Mouse (Mus musculus) forebrain, postnatal 0 days (tissue): ENCODE measurements around the gene Adcy4. TPM values are rescaled to one million over a fixed set of nuclear protein-coding genes. Genes with fewer than 3 reads are reported as not detected.

ENCODE experiments used
- ATAC-seq: fragments of 200-750 bp; cut with Nextera tagmentation; 2 replicates; pipeline ENCODE4 v1.8.0; 2017; ENCODE audit warnings: mild to moderate bottlenecking, moderate library complexity
- DNase-seq: peaks from one replicate; pipeline ENCODE4 v3.0.0-alpha.2; 2015
- H3K27ac ChIP-seq: fragments of 300-500 bp; sonication (generic); 2 replicates; pipeline ENCODE4 v1.5.1; 2014; ENCODE audit warnings: low read depth, mild to moderate bottlenecking, antibody characterized with exemption, low read length, moderate library complexity, mixed read lengths
- H3K27me3 ChIP-seq: fragments of 300-500 bp; sonication (generic); 2 replicates; pipeline ENCODE4 v1.6.1; 2014; ENCODE audit warnings: mild to moderate bottlenecking, low read length, mixed read lengths; ENCODE audit not compliant: insufficient read depth
- H3K36me3 ChIP-seq: fragments of 300-500 bp; sonication (generic); 2 replicates; pipeline ENCODE4 v1.6.1; 2014; ENCODE audit warnings: mild to moderate bottlenecking, moderate library complexity; ENCODE audit not compliant: insufficient read depth
- H3K4me1 ChIP-seq: fragments of 300-500 bp; sonication (generic); 2 replicates; pipeline ENCODE4 v1.6.1; 2014; ENCODE audit warnings: antibody characterized with exemption; ENCODE audit not compliant: insufficient read depth
- H3K4me2 ChIP-seq: fragments of 300-500 bp; sonication (generic); 2 replicates; pipeline ENCODE4 v1.6.1; 2014; ENCODE audit warnings: low read depth, mild to moderate bottlenecking, moderate library complexity
- H3K4me3 ChIP-seq: fragments of 300-500 bp; sonication (generic); 2 replicates; pipeline ENCODE4 v1.5.1; 2014; ENCODE audit warnings: low read depth, low read length, mixed read lengths
- H3K9ac ChIP-seq: fragments of 300-500 bp; sonication (generic); 2 replicates; pipeline ENCODE4 v1.6.1; 2014; ENCODE audit warnings: mild to moderate bottlenecking
- H3K9me3 ChIP-seq: fragments of 300-500 bp; sonication (generic); 2 replicates; pipeline ENCODE4 v1.6.1; 2016; ENCODE audit warnings: low read length
- CTCF ChIP-seq: sonication (generic); IDR thresholded peaks from 2 replicates; pipeline ENCODE4 v1.5.1; 2016; ENCODE audit warnings: antibody characterized with exemption, control low read depth, low read depth
- WGBS: fragments of 180-500 bp; shearing (Covaris S2); extraction: QIAGEN DNeasy Blood & Tissue Kit; methylation state at CpG from one replicate; pipeline ENCODE4 v1.1.7; 2014; 5-methylcytosine and 5-hydroxymethylcytosine counted together
- polyA plus RNA-seq: library from polyadenylated mRNA; unstranded; fragments of >200 nt; fragmentation: Nextera tagmentation; extraction: Ambion mirVana; gene quantifications from 2 replicates; pipeline ENCODE4 v1.2.1, GENCODE M21; 2015
- total RNA-seq: library from RNA; depleted of rRNA; stranded (reverse); fragments of >200 nt; gene quantifications from 2 replicates; pipeline ENCODE4 v1.2.3, GENCODE M21; 2014

Adcy4 gene
- total and polyA plus RNA-seq, 2 experiments from 2014 or later = 1.7 to 3.6 TPM

- ATAC-seq = no peak
- 83% methylated on average over 11 of the region's 11 CpGs for WGBS
Measured at GRCm38 (mm10) chr14:55780736-55781135, 3.2 kb downstream of the Adcy4 start.

GRCm38 (mm10) chr14:55779656-55780055 is 4.2 kb downstream of the Adcy4 start:
- WGBS = 62% methylated on average over 16 of the region's 16 CpGs
- Histone ChIP-seq H3K9me3 (no peaks in the 10 kb centered on the region), H3K9ac (no peak overlapping the region), H3K27ac (no peak overlapping the region), H3K36me3 (no peaks in the 10 kb centered on the region), H3K4me1 (peaks cover 7% of the 10 kb centered on the region; the same call in 1 of the 2 replicates), H3K27me3 (peaks cover 30% of the 10 kb centered on the region), H3K4me3 (no peak overlapping the region), H3K4me2 (no peak overlapping the region)
- TF ChIP-seq CTCF = no peak
- DNase-seq (no peak), ATAC-seq (no peak)

More at GRCm38 (mm10) chr14:55780736-55781135, 3.2 kb downstream of the Adcy4 start:
- Histone ChIP-seq H3K4me3 (no peak overlapping the region), H3K36me3 (no peaks in the 10 kb centered on the region), H3K9ac (no peak overlapping the region), H3K9me3 (no peaks in the 10 kb centered on the region), H3K27ac (no peak overlapping the region), H3K4me1 (peaks cover 7% of the 10 kb centered on the region; the same call in 1 of the 2 replicates), H3K4me2 (no peak overlapping the region), H3K27me3 (peaks cover 41% of the 10 kb centered on the region)
- TF ChIP-seq CTCF = no peak
- DNase-seq = no peak

GRCm38 (mm10) chr14:55778686-55779085 is 5.2 kb downstream of the Adcy4 start:
- ATAC-seq = no peak
- 94% methylated on average over 15 of the region's 15 CpGs for WGBS
- H3K27me3 ChIP-seq = peaks cover 23% of the 10 kb centered on the region
- H3K9ac ChIP-seq = no peak overlapping the region
- no peak overlapping the region for H3K4me3 ChIP-seq
- H3K4me1 ChIP-seq = peaks cover 4% of the 10 kb centered on the region; the same call in 1 of the 2 replicates
- no peaks in the 10 kb centered on the region for H3K36me3 ChIP-seq
- no peaks in the 10 kb centered on the region for H3K9me3 ChIP-seq
- no peak overlapping the region for H3K27ac ChIP-seq
- H3K4me2 ChIP-seq = no peak overlapping the region
- no peak for DNase-seq
- no peak for TF ChIP-seq CTCF

- H3K4me2 ChIP-seq = no peak overlapping the region
- H3K27ac ChIP-seq = no peak overlapping the region
- no peak for DNase-seq
- no peak for TF ChIP-seq CTCF
- no peak for ATAC-seq
- no peak overlapping the region for H3K9ac ChIP-seq
- H3K27me3 ChIP-seq = peaks cover 14% of the 10 kb centered on the region
- H3K9me3 ChIP-seq = no peaks in the 10 kb centered on the region
- no peak overlapping the region for H3K4me3 ChIP-seq
- H3K36me3 ChIP-seq = no peaks in the 10 kb centered on the region
- H3K4me1 ChIP-seq = no peaks in the 10 kb centered on the region
- 89% methylated on average over 11 of the region's 11 CpGs for WGBS
Measured at GRCm38 (mm10) chr14:55777806-55778205, 6.1 kb downstream of the Adcy4 start.

GRCm38 (mm10) chr14:55777176-55777575 is 6.7 kb downstream of the Adcy4 start:
- ATAC-seq = no peak
- H3K27me3 ChIP-seq = peaks cover 8% of the 10 kb centered on the region
- H3K9me3 ChIP-seq = no peaks in the 10 kb centered on the region
- H3K4me1 ChIP-seq = no peaks in the 10 kb centered on the region
- H3K4me2 ChIP-seq = no peak overlapping the region
- DNase-seq = no peak
- H3K36me3 ChIP-seq = no peaks in the 10 kb centered on the region
- H3K9ac ChIP-seq = no peak overlapping the region
- TF ChIP-seq CTCF = no peak
- 58% methylated on average over 3 of the region's 3 CpGs for WGBS
- H3K27ac ChIP-seq = no peak overlapping the region
- H3K4me3 ChIP-seq = no peak overlapping the region

GRCm38 (mm10) chr14:55776711-55777110 is 7.2 kb downstream of the Adcy4 start:
- Histone ChIP-seq H3K36me3 (no peaks in the 10 kb centered on the region), H3K4me2 (no peak overlapping the region), H3K9me3 (no peaks in the 10 kb centered on the region), H3K27me3 (peaks cover 3% of the 10 kb centered on the region; the same call in 1 of the 2 replicates), H3K4me1 (no peaks in the 10 kb centered on the region), H3K27ac (no peak overlapping the region), H3K4me3 (no peak overlapping the region), H3K9ac (no peak overlapping the region)
- ATAC-seq = no peak
- 78% methylated on average over 7 of the region's 7 CpGs for WGBS
- DNase-seq = no peak
- TF ChIP-seq CTCF = no peak

- no peak for DNase-seq
- no peaks in the 10 kb centered on the region for H3K9me3 ChIP-seq
- TF ChIP-seq CTCF = no peak
- H3K36me3 ChIP-seq = no peaks in the 10 kb centered on the region
- H3K9ac ChIP-seq = no peak overlapping the region
- peaks cover 9% of the 10 kb centered on the region for H3K27me3 ChIP-seq
- no peak for ATAC-seq
- H3K27ac ChIP-seq = no peak overlapping the region
- whole genome bisulfite sequencing = 77% methylated on average over 16 of the region's 16 CpGs
- H3K4me2 ChIP-seq = no peak overlapping the region
- H3K4me3 ChIP-seq = no peak overlapping the region
- 0 out of 2 replicates have a peak, but pooled peaks cover 4% of the 10 kb centered on the region for H3K4me1 ChIP-seq
Measured at GRCm38 (mm10) chr14:55769087-55769703, 14.7 kb downstream of the Adcy4 start.
